Mouse (Mus musculus): Measurements from ENCODE around the gene Cyb5d1.

GRCm38 (mm10) chr11:69406282-69406681, 10.9 kb upstream of the Cyb5d1 start:
- TF ChIP-seq CTCF (IDR thresholded peaks at IDR 0.05; ENCODE audit: control insufficient read depth, insufficient read depth, insufficient replicate concordance, low read depth, low read length) (no peak), POLR2A (IDR thresholded peaks at IDR 0.05; ENCODE audit: control insufficient read depth, low read depth, low read length) (no peak)

Measured in testis, adult 2 months (tissue).